Mouse (Mus musculus) megakaryocyte, embryonic 14.5 days (primary cell): ENCODE data around the gene C2cd4a. TPM values are rescaled to one million over a fixed set of nuclear protein-coding genes. Genes with fewer than 3 reads are reported as not detected.
A peak's percentile ranks its signal among the peaks of the same experiment; 100 is the strongest.

Experiments used
- H3K27me3 ChIP-seq: replicated peaks from 2 replicates; pipeline ENCODE3; 2012; ENCODE audit warnings: inconsistent platforms
- H3K36me3 ChIP-seq: replicated peaks from 2 replicates; pipeline ENCODE3; 2012; ENCODE audit warnings: low read length, inconsistent platforms, mixed read lengths
- H3K4me1 ChIP-seq: 2 replicates; pipeline ENCODE4 v1.6.1; 2012; ENCODE audit warnings: inconsistent platforms
- H3K4me3 ChIP-seq: replicated peaks from 2 replicates; pipeline ENCODE3; 2012; ENCODE audit warnings: moderate library complexity, mild to moderate bottlenecking, inconsistent platforms
- H3K9me3 ChIP-seq: 2 replicates; pipeline ENCODE4 v1.6.1; 2012; ENCODE audit warnings: inconsistent platforms
- FLI1 ChIP-seq: IDR thresholded peaks from 2 replicates; pipeline ENCODE4 v1.6.1; 2012; ENCODE audit warnings: low read length, inconsistent platforms, mixed read lengths
- GATA1 ChIP-seq: IDR thresholded peaks from 3 replicates; pipeline ENCODE4 v1.6.1; 2012; ENCODE audit warnings: mixed read lengths, low read length, inconsistent platforms, borderline replicate concordance
- polyA plus RNA-seq: library from polyadenylated mRNA; stranded (reverse); fragments of >175 nt; gene quantifications from 2 replicates; pipeline ENCODE4 v1.2.3, GENCODE M21; 2012; ENCODE audit warnings: low replicate concordance; ENCODE audit not compliant: insufficient read depth

The C2cd4a gene
- polyA plus RNA-seq, 1 experiment: not detected

DNA sequence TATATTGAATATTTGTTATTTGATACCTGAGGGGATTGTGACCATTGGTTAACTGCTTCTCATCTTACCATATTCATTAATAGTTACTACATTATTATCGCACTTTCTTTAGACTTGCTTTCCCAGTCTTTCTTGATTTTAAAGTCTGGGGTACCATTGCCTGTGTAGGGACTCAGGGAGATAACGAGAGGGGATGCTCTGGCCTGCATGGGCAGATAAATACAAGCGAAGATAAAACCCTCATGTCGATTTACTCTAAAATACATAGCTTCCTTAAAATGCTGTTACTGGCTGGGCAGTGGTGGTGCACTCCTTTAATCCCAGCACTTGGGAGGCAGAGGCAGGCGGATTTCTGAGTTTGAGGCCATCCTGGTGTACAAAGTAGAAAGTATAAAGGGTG lies 31.2 kb upstream of the C2cd4a start:
- 0 out of 2 replicates have a peak, but pooled peaks cover 3% of the 10 kb centered on the region for H3K4me1 ChIP-seq

DNA sequence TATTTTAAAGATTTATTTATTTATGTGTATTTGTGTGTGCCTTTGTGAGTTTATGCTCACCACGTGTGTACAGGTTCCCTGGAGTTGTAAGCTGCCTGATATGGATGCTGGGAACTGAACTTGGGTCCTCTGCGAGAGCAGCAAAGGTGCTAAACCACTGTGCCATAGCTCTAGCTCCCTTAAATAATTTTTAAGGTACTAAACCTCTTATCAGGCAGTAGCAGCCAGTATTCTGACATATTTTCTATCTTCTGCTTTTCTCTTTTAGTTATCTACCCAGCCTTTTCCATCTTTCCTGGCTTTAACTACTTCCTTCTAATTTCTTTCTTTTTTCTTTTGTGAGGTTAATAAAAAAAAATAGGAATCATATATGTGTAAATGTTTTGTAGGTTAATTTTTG lies 28.1 kb upstream of the C2cd4a start:
- Histone ChIP-seq H3K9me3 (no peaks in the 10 kb centered on the region), H3K4me1 (no peaks in the 10 kb centered on the region), H3K36me3 (peaks cover 54% of the 10 kb centered on the region), H3K27me3 (no peaks in the 10 kb centered on the region), H3K4me3 (no peak overlapping the region)
- TF ChIP-seq FLI1 (no peak), GATA1 (no peak)

More for the DNA sequence above, 31.2 kb upstream of the C2cd4a start:
- TF ChIP-seq GATA1 (no peak), FLI1 (no peak)
- H3K27me3 ChIP-seq: no peaks in the 10 kb centered on the region
- no peaks in the 10 kb centered on the region for H3K9me3 ChIP-seq
- peaks cover 42% of the 10 kb centered on the region for H3K36me3 ChIP-seq
- H3K4me3 ChIP-seq: no peak overlapping the region

DNA sequence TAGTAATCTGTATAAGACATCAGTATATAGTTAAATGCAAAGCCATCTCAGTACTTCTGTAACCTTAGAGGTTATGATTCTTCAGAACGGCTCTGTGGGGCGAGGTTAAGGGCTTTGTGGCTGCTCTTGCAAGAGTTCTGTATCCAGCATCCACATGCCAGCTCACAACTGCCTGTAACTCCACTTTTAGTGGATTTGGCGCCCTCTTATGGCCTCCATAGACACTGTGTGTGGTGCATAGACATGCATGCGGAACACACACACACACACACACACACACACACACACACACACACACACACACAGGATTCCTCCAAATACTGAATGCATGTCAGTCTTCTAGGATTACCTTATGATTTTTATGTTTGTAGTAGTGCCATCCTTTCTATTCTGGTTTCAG lies 19.0 kb upstream of the C2cd4a start:
- Histone ChIP-seq H3K4me1 (peaks cover 11% of the 10 kb centered on the region), H3K36me3 (peaks cover 49% of the 10 kb centered on the region), H3K27me3 (no peaks in the 10 kb centered on the region), H3K4me3 (no peak overlapping the region), H3K9me3 (no peaks in the 10 kb centered on the region)
- TF ChIP-seq GATA1 (no peak), FLI1 (no peak)

DNA sequence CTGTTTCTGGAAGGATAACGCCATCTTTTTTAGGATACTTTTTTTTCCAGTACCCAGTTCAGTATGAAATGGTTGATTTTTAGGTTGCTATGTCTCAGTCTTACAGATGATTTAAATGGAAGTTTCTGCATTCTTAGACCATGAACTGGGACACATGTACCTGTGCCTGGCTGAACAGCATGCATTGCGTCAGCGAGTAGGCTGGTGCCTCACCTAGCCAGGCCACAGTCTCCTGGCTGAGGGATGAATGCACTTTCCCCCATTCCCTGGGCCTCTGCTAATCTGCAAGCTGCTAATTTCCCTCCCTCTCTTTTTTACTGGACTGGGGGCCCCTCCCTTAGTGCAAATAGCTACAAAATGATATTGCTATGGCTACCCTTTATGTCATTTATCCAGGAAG lies 17.7 kb upstream of the C2cd4a start:
- Histone ChIP-seq H3K4me1 (peaks cover 20% of the 10 kb centered on the region), H3K27me3 (no peaks in the 10 kb centered on the region), H3K4me3 (peak overlapping the region; percentile 56), H3K36me3 (peaks cover 43% of the 10 kb centered on the region), H3K9me3 (no peaks in the 10 kb centered on the region)
- TF ChIP-seq FLI1 (no peak), GATA1 (no peak)

DNA sequence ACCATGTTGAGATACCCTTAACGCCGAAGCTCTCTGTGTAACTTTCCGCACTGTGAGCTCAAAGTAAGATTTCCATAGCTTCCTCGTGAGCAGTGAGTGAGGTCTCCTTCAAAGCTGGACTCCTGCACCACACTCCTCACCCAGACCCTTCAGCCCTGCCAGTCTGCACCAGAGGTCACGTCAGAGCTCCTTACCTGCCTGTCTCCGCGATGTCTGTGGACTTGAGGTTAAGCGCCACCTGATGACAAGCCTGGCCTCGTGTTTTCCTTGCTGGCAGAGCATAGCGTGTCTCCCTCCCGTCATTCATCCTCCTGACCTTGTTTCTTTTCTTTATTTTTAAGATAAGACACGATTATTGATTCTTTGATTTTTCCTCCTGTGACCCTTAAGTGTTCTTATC lies 17.3 kb upstream of the C2cd4a start:
- H3K9me3 ChIP-seq: no peaks in the 10 kb centered on the region
- no peak for TF ChIP-seq GATA1
- no peak for TF ChIP-seq FLI1
- no peak overlapping the region for H3K4me3 ChIP-seq
- H3K36me3 ChIP-seq: peaks cover 39% of the 10 kb centered on the region
- peaks cover 24% of the 10 kb centered on the region for H3K4me1 ChIP-seq
- no peaks in the 10 kb centered on the region for H3K27me3 ChIP-seq

DNA sequence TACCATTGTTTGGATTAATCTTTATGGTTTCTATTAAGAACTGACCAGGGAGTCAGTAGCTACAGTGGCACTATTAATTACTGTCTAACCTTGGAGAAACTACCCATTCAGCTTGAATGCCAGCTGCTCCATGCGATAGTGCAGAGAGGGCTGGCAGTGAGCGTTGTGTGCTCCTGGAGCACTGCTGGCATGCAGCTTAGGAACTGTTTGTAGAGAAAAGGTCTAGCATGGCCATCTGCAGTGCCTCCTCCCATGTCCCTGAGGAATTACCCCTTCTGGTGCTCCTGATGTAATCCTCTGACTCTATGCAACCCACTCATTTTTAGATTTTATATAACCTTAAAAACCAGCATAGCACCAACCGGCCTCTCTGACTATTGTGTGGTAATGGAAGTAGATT lies 15.5 kb upstream of the C2cd4a start:
- H3K36me3 ChIP-seq: peaks cover 24% of the 10 kb centered on the region
- H3K4me3 ChIP-seq: no peak overlapping the region
- TF ChIP-seq GATA1: no peak
- TF ChIP-seq FLI1: no peak
- no peaks in the 10 kb centered on the region for H3K27me3 ChIP-seq
- H3K9me3 ChIP-seq: no peaks in the 10 kb centered on the region
- peaks cover 38% of the 10 kb centered on the region for H3K4me1 ChIP-seq

DNA sequence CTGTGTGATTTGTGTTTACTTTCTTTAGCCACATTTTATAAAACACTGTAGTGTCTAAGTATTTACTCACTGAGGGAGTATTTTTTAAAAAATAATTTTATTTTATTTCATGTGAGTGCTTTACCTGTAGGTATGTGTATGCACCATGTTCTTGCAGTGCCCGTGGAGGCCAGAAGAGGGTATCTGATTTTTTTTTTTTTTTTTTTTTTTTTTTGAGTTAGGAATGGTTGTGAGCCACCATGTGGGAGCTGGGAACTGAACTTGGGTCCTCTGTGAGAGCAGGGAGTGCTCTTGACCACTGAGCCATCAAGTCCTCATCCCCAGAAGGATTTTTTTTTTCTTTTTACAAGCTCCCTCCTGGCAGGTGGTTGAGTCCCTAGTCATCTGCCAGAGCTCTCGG lies 14.0 kb upstream of the C2cd4a start:
- H3K27me3 ChIP-seq: no peaks in the 10 kb centered on the region
- H3K9me3 ChIP-seq: no peaks in the 10 kb centered on the region
- TF ChIP-seq FLI1 (no peak), GATA1 (no peak)
- no peak overlapping the region for H3K4me3 ChIP-seq
- H3K36me3 ChIP-seq: peaks cover 24% of the 10 kb centered on the region
- H3K4me1 ChIP-seq: peaks cover 51% of the 10 kb centered on the region

DNA sequence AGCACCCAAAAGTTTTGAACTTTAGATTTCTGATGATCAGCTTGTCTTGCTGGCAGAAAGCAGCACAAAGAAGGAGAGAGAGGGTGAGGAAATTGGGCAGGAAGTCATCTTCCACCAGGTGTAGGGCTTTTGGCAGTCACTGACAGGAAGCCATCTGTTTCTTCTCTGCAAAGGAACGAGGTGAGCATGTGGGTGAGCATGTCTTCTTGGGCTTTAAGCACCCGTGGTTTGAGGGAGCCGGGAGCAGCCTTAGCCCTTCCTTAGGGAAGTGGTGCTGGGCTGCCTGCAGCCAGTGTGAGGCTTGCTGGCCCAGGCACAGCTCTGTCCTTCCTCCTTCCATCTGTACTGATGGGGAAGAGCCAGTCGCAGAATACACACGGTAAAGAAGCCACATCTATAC lies 13.5 kb upstream of the C2cd4a start:
- Histone ChIP-seq H3K36me3 (peaks cover 24% of the 10 kb centered on the region), H3K4me3 (no peak overlapping the region), H3K27me3 (no peaks in the 10 kb centered on the region), H3K9me3 (no peaks in the 10 kb centered on the region), H3K4me1 (peaks cover 55% of the 10 kb centered on the region)
- TF ChIP-seq GATA1: no peak
- TF ChIP-seq FLI1: no peak

DNA sequence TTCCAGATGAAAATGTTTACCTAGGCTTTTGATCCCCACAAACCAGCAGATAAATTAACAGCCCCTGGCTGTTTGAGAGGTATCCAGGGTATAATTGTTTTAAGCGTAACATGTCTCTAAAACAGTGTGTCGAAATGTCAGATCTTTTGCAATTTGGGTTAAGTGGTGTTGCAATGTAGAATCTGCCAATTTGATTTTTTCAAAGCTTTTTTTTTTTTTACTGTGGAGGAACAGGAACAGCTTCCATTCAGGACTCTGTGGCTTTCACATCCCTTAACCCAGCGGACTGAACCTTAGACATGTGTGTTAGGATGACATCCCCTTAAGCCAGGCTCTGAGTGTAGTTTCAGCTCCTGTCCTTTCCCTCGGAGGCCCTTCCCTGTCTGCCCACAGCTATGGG lies 12.9 kb upstream of the C2cd4a start:
- peaks cover 57% of the 10 kb centered on the region for H3K4me1 ChIP-seq
- H3K36me3 ChIP-seq: peaks cover 24% of the 10 kb centered on the region
- TF ChIP-seq FLI1 (no peak), GATA1 (no peak)
- no peaks in the 10 kb centered on the region for H3K27me3 ChIP-seq
- no peaks in the 10 kb centered on the region for H3K9me3 ChIP-seq
- no peak overlapping the region for H3K4me3 ChIP-seq

DNA sequence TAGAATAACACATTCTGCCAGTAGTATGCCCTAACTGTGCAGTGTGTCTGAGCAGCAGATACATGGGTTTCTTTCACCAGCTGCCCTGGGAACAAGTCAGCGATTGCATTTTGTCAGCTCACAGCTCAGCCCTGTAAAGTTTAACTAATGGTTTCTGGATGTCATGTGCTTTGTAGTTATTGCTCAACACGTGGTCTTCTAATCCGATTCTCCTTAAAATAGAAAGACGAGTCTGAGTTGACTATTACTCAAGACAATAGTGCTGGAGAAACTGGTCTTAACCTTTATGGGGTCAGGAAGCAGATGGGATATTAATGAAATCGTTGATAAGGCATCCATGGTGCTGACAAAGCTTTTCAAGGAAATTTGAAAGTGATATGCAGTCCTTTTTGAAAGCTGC lies 10.7 kb upstream of the C2cd4a start:
- Histone ChIP-seq H3K9me3 (no peaks in the 10 kb centered on the region), H3K4me3 (no peak overlapping the region), H3K36me3 (peaks cover 15% of the 10 kb centered on the region), H3K27me3 (no peaks in the 10 kb centered on the region), H3K4me1 (peaks cover 58% of the 10 kb centered on the region)
- TF ChIP-seq FLI1 (no peak), GATA1 (no peak)
